Mouse (Mus musculus) cerebellum, adult 18-20 months (tissue): Measurements from ENCODE around the gene Atp10b.

ENCODE experiments used
- DNase-seq, 2 experiments: peaks; one replicate each; pipeline ENCODE4 v3.0.0; 2021

The Atp10b gene

GRCm38 (mm10) chr11:43200089-43200488, 50.4 kb downstream of the Atp10b start:
- DNase-seq = no peak

DNA sequence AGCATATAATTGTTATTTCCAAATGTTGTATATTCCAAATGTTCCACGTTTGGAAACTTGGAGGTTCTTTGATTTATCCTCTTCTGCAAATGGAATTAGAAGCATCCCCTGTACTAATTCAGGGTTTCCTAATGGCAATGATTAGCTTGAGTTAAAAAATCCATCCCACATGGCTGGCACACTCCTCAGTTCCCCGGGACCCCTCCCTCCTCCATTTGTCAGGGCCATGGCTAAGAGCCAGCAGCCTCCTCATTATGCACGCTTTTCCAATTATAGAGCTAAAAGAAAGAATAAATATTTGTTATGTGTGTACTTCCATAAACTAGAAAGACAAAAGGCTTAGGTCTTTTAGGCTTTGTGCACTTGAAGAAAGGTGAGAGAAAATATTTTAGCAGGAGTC, 53.9 kb downstream of the Atp10b start:
- DNase-seq = no peak

GRCm38 (mm10) chr11:43213134-43213533, 63.5 kb downstream of the Atp10b start:
- DNase-seq = no peak

GRCm38 (mm10) chr11:43213740-43214139, 64.1 kb downstream of the Atp10b start:
- no peak for DNase-seq

DNA sequence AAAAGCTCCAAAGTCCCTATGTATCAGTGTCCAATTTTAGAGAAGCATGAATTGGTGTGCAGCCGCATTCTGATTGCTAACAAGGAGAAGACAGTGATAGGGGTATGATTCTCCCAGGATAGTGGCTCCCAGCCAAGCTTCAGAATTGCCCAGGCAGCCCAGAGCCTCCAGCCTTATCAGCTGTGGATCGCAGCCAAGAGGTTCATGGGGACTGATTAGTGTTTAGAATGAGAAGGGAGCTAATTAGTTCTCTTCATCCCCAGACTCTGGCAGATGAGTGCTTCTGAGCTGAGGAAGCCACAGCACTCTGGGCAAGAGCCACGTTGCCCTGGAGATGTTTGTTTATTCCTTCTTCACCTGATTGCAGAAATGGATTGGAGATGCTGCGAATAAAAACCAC, 67.3 kb downstream of the Atp10b start:
- peak; percentile 16 to 30 for DNase-seq

DNA sequence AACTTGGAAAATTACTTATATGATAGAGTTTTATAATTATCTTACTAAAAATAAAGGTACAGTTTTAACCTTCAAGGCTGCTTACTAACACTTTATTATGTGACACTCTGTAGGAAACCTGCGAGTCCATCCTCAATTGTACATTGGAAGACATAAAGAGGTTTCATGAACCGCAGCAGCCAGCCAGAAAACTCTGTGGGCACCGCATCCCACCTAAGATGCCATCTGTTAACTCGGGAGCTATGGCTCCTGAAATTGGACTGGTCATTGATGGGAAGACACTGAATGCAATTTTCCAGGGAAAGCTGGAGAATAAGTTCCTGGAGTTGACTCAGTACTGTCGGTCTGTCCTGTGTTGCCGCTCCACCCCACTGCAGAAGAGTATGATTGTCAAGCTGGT, 80.6 kb downstream of the Atp10b start:
- peak; percentile 18 to 22 for DNase-seq

DNA sequence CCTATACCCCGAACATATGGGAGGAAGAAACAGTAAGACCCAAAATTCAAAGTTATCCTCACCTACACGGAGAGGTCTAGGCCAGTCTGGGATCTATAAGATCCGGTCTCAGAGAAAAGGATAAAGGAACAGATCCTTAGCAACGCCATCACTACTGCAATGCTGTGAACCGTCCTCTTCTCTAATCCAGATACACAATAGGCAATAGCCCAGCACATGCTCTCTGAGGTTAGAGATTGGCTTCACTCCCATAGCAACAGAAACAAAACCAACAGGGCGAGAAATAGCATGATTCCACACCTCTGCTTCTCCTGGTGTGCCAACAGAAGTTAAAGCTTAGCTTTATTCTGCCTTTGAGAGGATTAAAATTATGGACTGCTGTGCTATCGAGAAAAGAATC, 82.4 kb downstream of the Atp10b start:
- DNase-seq = peak; percentile 9 to 17

GRCm38 (mm10) chr11:43236360-43237039, 86.8 kb downstream of the Atp10b start:
- no peak for DNase-seq

- no peak for DNase-seq
Measured at GRCm38 (mm10) chr11:43239804-43240203, 90.1 kb downstream of the Atp10b start.

DNA sequence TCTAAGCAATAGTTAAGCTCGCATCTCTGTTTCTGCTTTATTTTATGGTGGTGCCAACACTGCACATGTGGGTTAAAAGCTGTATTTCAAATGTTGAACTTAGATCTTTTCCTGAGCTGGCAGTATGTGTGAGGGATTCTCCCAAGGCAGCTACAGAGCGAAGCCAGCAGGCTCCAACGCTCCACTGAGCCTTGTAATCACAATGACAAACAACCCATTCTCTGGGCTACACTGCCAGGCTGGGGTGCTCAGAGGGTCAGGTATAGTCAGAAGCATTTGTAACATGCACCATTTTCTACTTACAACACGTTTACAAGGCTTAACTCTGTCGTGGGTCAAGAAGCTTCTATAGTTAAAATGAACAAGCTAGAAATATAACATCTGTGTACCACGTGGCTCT, 103.4 kb downstream of the Atp10b start:
- DNase-seq = no peak

DNA sequence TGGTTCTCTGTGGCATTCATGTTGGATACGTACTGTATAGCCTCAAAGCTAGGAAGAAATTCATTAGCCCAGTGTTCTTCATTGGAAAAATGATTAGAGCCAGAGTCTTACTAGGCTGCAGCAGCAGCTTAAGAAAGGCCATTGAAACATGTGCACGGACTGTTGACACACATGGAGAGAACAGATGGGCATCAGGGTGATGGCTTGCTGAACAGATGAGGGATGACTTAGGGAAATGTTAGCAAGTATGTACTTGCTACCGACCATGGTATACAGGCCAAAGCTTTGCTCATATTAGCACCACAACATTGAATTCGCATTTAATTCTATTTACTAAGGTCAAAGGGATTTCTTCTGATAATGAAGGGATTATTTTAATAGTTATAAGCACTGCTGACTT, 105.6 kb downstream of the Atp10b start:
- DNase-seq = no peak

GRCm38 (mm10) chr11:43257291-43257690, 107.6 kb downstream of the Atp10b start:
- DNase-seq = no peak

DNA sequence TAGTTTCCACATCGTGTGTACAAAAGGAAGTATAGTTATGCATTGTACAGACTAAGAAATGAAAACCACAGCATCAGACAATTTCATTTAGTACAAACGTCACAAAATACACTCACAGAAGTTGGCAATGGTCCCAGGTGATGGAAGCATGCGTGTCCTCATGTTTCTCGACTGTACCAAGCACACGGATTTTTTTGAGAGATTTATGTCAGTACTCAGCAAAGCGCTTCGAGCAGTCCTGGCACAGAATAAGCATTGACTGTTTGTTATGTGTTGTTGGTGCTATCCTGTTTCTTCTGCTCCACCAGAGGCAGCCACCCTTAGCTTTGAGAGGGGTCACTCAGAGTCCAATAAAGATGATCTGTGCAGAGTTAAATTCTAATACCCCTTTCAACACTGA, 108.1 kb downstream of the Atp10b start:
- DNase-seq = no peak

- peak; percentile 72 to 83 for DNase-seq
Measured at GRCm38 (mm10) chr11:43263548-43264218, 114.0 kb downstream of the Atp10b start.

DNA sequence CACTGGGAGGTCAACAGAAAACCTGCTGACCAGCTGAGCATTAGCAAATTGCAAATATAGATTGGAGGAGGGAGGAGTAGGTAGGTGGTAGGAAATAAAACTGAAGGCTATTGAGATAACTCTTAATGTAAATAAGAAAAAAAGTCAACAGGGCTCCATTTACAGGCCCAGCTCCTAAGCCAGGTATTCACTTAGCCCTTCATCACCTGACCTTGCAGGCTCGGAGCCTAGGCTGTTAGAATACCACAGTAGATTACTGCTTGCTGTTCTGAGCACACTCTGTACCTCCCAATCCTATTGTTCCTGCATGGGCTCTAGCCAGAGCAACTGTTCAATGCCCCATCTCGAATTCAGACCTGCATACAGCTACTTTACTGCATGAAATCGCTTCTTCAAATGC, 117.8 kb downstream of the Atp10b start:
- DNase-seq = no peak

DNA sequence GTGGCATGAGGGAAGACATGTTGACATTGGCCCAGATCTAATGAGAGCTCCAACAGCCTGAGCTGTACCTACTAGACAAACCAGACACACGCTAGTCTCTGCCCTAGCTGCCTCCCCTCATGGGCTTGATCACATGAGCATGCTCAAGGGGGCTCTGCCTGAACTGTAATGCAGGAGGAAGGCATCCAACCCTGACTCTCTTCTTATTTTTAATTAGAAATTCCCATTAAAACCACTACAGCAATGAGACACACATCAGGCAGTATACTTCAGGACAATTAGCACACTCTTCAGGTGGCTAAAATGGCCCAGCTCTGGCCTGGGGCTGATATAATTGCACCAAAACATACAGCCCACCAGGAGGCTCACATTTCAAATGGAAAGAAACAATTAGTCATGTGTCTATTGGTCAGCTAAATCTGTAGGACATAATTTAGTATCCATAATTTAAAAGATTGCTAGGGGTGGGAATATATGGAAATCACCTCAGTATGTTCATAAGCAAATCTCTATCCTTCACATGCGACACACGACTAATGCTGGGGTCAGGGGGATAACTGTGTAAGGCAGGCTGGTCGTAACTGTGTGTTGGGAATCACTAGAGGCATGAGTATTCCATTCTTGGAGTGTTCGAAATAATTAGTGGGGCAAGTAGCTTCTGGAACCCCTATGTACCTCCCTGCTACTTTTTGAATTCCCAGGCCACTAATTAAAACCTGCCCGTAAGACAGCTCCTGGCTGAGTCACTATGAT, 120.0 kb downstream of the Atp10b start:
- no peak for DNase-seq

DNA sequence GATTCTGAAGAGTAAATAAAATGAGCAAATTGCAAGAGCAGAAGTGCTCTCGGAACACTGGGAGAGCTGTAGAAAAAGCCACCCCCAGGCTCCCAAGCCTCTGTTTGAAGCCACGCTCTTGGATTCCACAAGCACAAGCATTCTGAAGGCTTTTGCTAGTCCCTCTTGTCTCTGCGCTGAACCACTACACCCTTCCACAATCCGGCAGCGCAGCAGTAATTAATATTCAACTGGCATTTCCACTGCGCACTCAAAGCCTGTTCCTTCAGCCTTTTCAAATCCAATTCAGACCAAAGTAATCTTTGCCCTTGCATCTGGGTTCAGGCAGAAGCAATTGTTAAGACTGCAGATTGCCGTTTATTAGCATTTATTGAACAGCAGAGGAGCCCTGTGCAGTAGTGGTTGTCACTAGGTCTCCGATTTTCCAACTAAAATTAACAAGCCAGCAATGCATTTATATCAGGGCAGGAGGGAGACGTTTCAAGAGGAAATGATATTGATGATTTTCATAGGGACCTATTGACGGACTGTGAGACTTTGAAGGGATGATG, 120.7 kb downstream of the Atp10b start:
- no peak for DNase-seq

GRCm38 (mm10) chr11:43273896-43274295, 124.2 kb downstream of the Atp10b start:
- no peak for DNase-seq

DNA sequence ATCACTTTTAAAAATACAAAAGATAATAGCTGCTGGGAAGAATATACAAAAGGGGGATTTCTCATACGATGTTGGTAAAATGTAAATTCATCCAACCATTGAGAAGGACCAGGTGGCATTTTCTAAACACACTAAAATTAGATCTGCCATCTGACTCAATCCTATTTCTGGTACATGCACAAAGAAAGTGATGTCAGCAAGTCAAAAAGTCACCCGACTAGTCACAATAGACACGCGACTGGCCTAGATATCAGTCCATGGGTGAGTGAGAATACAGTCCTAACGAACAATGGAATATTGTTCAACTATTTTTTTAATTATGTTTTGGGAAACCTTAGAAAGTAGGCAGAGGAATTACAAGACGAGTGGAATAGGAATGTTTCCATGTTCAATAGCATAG, 147.9 kb downstream of the Atp10b start:
- DNase-seq = peak in 1 of 2 experiments; percentile 22

- DNase-seq = no peak
Measured at GRCm38 (mm10) chr11:43311000-43311399, 161.3 kb downstream of the Atp10b start.
